Mouse (Mus musculus) CH12.LX (cell line): ENCODE results near the gene Fam107b.

Experiments
- CTCF ChIP-seq, 2 experiments: IDR thresholded peaks in 1 of 2; conservative IDR thresholded peaks in 1 of 2; 2 replicates each; pipeline ENCODE4 v1.5.1; 2011 to 2012; ENCODE audit warnings: low read depth in 2 of 2, low read length in 2 of 2, improper control_type of control experiment in 1 of 2, inconsistent platforms in 1 of 2, mild to moderate bottlenecking in 1 of 2, moderate library complexity in 1 of 2
- MAZ ChIP-seq: IDR thresholded peaks from 2 replicates; pipeline ENCODE4 v1.6.1; 2012; ENCODE audit warnings: low read depth, mild to moderate bottlenecking, inconsistent platforms, low read length, improper control_type of control experiment, moderate library complexity
- MYC ChIP-seq: IDR thresholded peaks from 2 replicates; pipeline ENCODE4 v1.6.1; 2011; ENCODE audit warnings: low read depth, mild to moderate bottlenecking, improper control_type of control experiment, low read length
- POLR2A ChIP-seq: IDR thresholded peaks from 2 replicates; pipeline ENCODE4 v1.6.1; 2011; ENCODE audit warnings: low read depth, mild to moderate bottlenecking, improper control_type of control experiment, low read length
- RCOR1 ChIP-seq: conservative IDR thresholded peaks from 2 replicates; pipeline ENCODE4 v1.6.1; 2012; ENCODE audit warnings: low read depth, mild to moderate bottlenecking, inconsistent platforms, low read length, improper control_type of control experiment
- SIN3A ChIP-seq: IDR thresholded peaks from 2 replicates; pipeline ENCODE4 v1.6.1; 2012; ENCODE audit warnings: low read length, improper control_type of control experiment, inconsistent platforms
- ZC3H11A ChIP-seq: IDR thresholded peaks from 2 replicates; pipeline ENCODE4 v1.6.1; 2012; ENCODE audit warnings: low read depth, mild to moderate bottlenecking, inconsistent platforms, low read length, improper control_type of control experiment

DNA sequence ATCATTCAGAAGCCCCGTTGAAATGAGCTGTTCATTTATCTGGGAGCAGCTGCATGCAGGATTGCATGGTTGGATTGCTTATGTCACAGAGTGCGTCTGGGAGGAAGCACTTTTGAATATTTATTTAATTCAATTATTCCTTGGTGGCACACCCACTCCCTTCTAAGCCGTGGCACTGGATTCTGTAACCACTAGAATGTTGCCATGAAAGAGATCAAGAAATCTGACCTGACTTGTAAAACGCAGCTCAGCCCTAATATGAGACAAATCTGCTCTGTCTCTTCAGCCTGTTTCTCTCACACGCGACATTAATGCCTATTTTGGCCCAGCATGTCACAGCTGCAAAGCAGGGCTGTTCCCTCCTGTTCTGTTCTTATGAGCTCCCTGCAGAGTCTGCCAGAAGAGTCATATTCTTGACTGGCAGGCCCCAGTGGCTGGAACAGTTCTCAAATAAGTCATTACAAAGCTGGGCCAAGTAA lies 113.5 kb downstream of the Fam107b start:
- TF ChIP-seq SIN3A (no peak), CTCF (conservative IDR thresholded peaks at IDR 0.05 in 1 of 2, IDR thresholded peaks at IDR 0.05 in 1 of 2; ENCODE audit: low read depth in 2 of 2, low read length in 2 of 2) (no peak), MAZ (no peak), POLR2A (no peak), MYC (no peak), ZC3H11A (no peak), RCOR1 (no peak)
